Mouse (Mus musculus): Measurements from ENCODE around the gene Inka2. TPM values are rescaled to one million over a fixed set of nuclear protein-coding genes. Genes with fewer than 3 reads are reported as not detected.

Inka2 gene
- total RNA-seq, 1 experiment, result 5.5 TPM

- in situ Hi-C loops (cut with MboI; ENCODE audit: low sequenced_read_pairs in 2 of 2, unreplicated experiment in 2 of 2), result no loop called here
- Histone ChIP-seq H3K9ac (ENCODE audit: insufficient read depth, low read depth, low read length, poor library complexity, severe bottlenecking) (no peak overlapping the region), H3K9me3 (ENCODE audit: control insufficient read depth, insufficient read depth, low read depth, low read length) (no peaks in the 10 kb centered on the region), H3K36me3 (ENCODE audit: control insufficient read depth, insufficient read depth, low read length, poor library complexity, severe bottlenecking) (no peaks in the 10 kb centered on the region), H3K4me3 (ENCODE audit: insufficient read depth in 1 of 2, low read depth in 1 of 2, low read length in 2 of 2, poor library complexity in 1 of 2, severe bottlenecking in 1 of 2) (no peak overlapping the region), H3K27ac (ENCODE audit: insufficient read depth, low read depth, low read length, poor library complexity, severe bottlenecking) (no peak overlapping the region), H3K4me1 (ENCODE audit: control insufficient read depth in 2 of 2, insufficient read depth in 2 of 2, low read length in 2 of 2, poor library complexity in 1 of 2) (no peaks in the 10 kb centered on the region)
- TF ChIP-seq CHD2 (IDR thresholded peaks at IDR 0.05; ENCODE audit: low read depth, low read length), result no peak
- no peak for TF ChIP-seq ZC3H11A (IDR thresholded peaks at IDR 0.05; ENCODE audit: borderline replicate concordance, low read depth, low read length)
- TF ChIP-seq ZNF384 (IDR thresholded peaks at IDR 0.05; ENCODE audit: low read depth, low read length), result no peak
- no peak for TF ChIP-seq HCFC1 (IDR thresholded peaks at IDR 0.05; ENCODE audit: borderline replicate concordance, insufficient read depth, low read length)
- no peak for TF ChIP-seq MAFK (IDR thresholded peaks at IDR 0.05; ENCODE audit: insufficient read depth, low read depth, low read length)
- DNase-seq (ENCODE audit: low read depth, low spot score), result no peak
These were observed 42.1 kb downstream of the Inka2 start for GRCm38 (mm10) chr3:105746542-105746941.

DNA sequence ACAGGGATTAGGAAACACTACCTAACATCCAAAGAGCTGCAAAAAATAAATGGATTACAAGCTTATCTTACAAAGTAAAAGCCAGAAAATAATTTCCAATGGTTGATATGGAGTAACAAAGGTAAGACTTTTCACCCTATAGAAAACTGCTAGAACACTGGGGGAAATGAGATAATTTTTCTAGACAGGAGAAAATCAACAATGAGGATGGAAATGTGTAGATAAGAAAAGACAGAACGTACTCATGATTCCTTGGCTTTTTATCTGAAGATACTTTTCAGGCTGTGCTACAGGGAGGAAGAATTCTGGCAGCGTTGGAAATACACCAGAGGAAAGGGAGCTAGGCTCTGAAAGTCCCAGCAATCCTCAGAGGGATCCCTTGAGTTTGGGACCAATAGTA, 46.4 kb downstream of the Inka2 start:
- H3K4me3 ChIP-seq (ENCODE audit: insufficient read depth in 1 of 2, low read depth in 1 of 2, low read length in 2 of 2, poor library complexity in 1 of 2, severe bottlenecking in 1 of 2), result no peak overlapping the region
- no peaks in the 10 kb centered on the region for H3K9me3 ChIP-seq (ENCODE audit: control insufficient read depth, insufficient read depth, low read depth, low read length)
- H3K36me3 ChIP-seq (ENCODE audit: control insufficient read depth, insufficient read depth, low read length, poor library complexity, severe bottlenecking), result no peaks in the 10 kb centered on the region
- H3K27ac ChIP-seq (ENCODE audit: insufficient read depth, low read depth, low read length, poor library complexity, severe bottlenecking), result no peak overlapping the region
- H3K9ac ChIP-seq (ENCODE audit: insufficient read depth, low read depth, low read length, poor library complexity, severe bottlenecking), result no peak overlapping the region
- TF ChIP-seq MAFK (IDR thresholded peaks at IDR 0.05; ENCODE audit: insufficient read depth, low read depth, low read length) (no peak), ZC3H11A (IDR thresholded peaks at IDR 0.05; ENCODE audit: borderline replicate concordance, low read depth, low read length) (no peak), CHD2 (IDR thresholded peaks at IDR 0.05; ENCODE audit: low read depth, low read length) (no peak), ZNF384 (IDR thresholded peaks at IDR 0.05; ENCODE audit: low read depth, low read length) (no peak), HCFC1 (IDR thresholded peaks at IDR 0.05; ENCODE audit: borderline replicate concordance, insufficient read depth, low read length) (no peak)
- no peaks in the 10 kb centered on the region for H3K4me1 ChIP-seq (ENCODE audit: control insufficient read depth in 2 of 2, insufficient read depth in 2 of 2, low read length in 2 of 2, poor library complexity in 1 of 2)
- DNase-seq (ENCODE audit: low read depth, low spot score), result no peak
- in situ Hi-C loops (cut with MboI; ENCODE audit: low sequenced_read_pairs in 2 of 2, unreplicated experiment in 2 of 2), result no loop called here

DNA sequence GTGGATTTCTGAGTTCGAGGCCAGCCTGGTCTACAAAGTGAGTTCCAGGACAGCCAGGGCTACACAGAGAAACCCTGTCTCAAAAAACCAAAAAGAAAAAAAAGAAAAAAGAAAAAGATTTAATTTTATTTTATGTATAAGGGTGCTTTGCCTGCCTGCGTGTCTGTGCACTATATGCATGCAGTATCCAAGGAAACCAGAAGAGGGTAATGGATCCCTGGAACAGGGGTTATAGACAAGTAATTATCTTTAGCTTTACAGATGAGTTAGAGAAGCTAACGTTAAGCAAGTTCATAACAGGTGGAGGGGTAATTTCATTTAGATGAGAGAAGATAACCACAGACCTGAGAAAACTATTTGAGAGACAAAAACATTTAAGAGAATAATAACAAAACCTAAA, 49.8 kb downstream of the Inka2 start:
- no peaks in the 10 kb centered on the region for H3K4me1 ChIP-seq (ENCODE audit: control insufficient read depth in 2 of 2, insufficient read depth in 2 of 2, low read length in 2 of 2, poor library complexity in 1 of 2)
- in situ Hi-C loops (cut with MboI; ENCODE audit: low sequenced_read_pairs in 2 of 2, unreplicated experiment in 2 of 2), result no loop called here
- H3K4me3 ChIP-seq (ENCODE audit: insufficient read depth in 1 of 2, low read depth in 1 of 2, low read length in 2 of 2, poor library complexity in 1 of 2, severe bottlenecking in 1 of 2), result no peak overlapping the region
- H3K36me3 ChIP-seq (ENCODE audit: control insufficient read depth, insufficient read depth, low read length, poor library complexity, severe bottlenecking), result no peaks in the 10 kb centered on the region
- H3K9ac ChIP-seq (ENCODE audit: insufficient read depth, low read depth, low read length, poor library complexity, severe bottlenecking), result no peak overlapping the region
- no peak overlapping the region for H3K27ac ChIP-seq (ENCODE audit: insufficient read depth, low read depth, low read length, poor library complexity, severe bottlenecking)
- no peak for DNase-seq (ENCODE audit: low read depth, low spot score)
- no peaks in the 10 kb centered on the region for H3K9me3 ChIP-seq (ENCODE audit: control insufficient read depth, insufficient read depth, low read depth, low read length)
- TF ChIP-seq CHD2 (IDR thresholded peaks at IDR 0.05; ENCODE audit: low read depth, low read length) (no peak), ZC3H11A (IDR thresholded peaks at IDR 0.05; ENCODE audit: borderline replicate concordance, low read depth, low read length) (no peak), HCFC1 (IDR thresholded peaks at IDR 0.05; ENCODE audit: borderline replicate concordance, insufficient read depth, low read length) (no peak), ZNF384 (IDR thresholded peaks at IDR 0.05; ENCODE audit: low read depth, low read length) (no peak), MAFK (IDR thresholded peaks at IDR 0.05; ENCODE audit: insufficient read depth, low read depth, low read length) (no peak)

DNA sequence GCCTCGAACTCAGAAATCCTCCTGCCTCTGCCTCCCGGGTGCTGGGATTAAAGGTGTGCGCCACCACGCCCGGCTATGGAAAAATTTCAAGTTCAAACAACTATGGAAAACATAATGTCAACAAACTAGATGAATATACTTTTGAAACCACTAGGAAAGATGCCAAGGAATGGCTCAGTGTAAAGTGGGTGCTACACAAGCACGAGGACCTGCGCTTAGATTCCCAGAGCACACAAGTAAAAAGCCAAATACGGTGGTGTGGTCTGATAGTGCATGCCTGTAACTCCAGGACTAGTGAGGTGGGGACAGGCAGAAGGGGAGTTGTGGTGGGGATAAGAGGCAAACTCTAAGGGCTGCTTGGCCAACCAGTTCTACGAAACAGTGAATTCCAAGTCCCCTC, 50.7 kb downstream of the Inka2 start:
- H3K27ac ChIP-seq (ENCODE audit: insufficient read depth, low read depth, low read length, poor library complexity, severe bottlenecking), result no peak overlapping the region
- no peak overlapping the region for H3K4me3 ChIP-seq (ENCODE audit: insufficient read depth in 1 of 2, low read depth in 1 of 2, low read length in 2 of 2, poor library complexity in 1 of 2, severe bottlenecking in 1 of 2)
- TF ChIP-seq ZC3H11A (IDR thresholded peaks at IDR 0.05; ENCODE audit: borderline replicate concordance, low read depth, low read length) (no peak), MAFK (IDR thresholded peaks at IDR 0.05; ENCODE audit: insufficient read depth, low read depth, low read length) (no peak), CHD2 (IDR thresholded peaks at IDR 0.05; ENCODE audit: low read depth, low read length) (no peak), HCFC1 (IDR thresholded peaks at IDR 0.05; ENCODE audit: borderline replicate concordance, insufficient read depth, low read length) (no peak), ZNF384 (IDR thresholded peaks at IDR 0.05; ENCODE audit: low read depth, low read length) (no peak)
- no peak for DNase-seq (ENCODE audit: low read depth, low spot score)
- no peaks in the 10 kb centered on the region for H3K4me1 ChIP-seq (ENCODE audit: control insufficient read depth in 2 of 2, insufficient read depth in 2 of 2, low read length in 2 of 2, poor library complexity in 1 of 2)
- in situ Hi-C loops (cut with MboI; ENCODE audit: low sequenced_read_pairs in 2 of 2, unreplicated experiment in 2 of 2), result no loop called here
- no peak overlapping the region for H3K9ac ChIP-seq (ENCODE audit: insufficient read depth, low read depth, low read length, poor library complexity, severe bottlenecking)
- H3K9me3 ChIP-seq (ENCODE audit: control insufficient read depth, insufficient read depth, low read depth, low read length), result no peaks in the 10 kb centered on the region
- no peaks in the 10 kb centered on the region for H3K36me3 ChIP-seq (ENCODE audit: control insufficient read depth, insufficient read depth, low read length, poor library complexity, severe bottlenecking)

DNA sequence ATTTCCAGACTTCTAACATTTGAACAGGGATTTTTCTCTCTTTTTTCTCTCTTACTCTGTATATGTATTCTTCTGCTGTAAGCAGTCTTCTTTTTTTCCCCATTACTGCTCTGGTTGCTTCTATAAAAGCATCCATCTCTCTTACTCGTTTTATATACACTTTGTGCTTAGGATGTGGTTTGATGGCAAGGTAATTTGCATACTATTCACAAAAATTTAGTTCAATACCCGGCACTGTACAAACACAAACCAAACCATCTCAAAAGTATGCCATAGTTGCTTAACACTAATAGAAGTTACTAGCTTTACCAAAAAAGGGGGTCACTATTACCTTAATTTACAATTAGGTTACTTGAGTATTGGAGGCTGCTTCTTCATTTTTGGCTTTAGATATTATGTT, 52.1 kb downstream of the Inka2 start:
- no peak for TF ChIP-seq ZNF384 (IDR thresholded peaks at IDR 0.05; ENCODE audit: low read depth, low read length)
- no peak for TF ChIP-seq HCFC1 (IDR thresholded peaks at IDR 0.05; ENCODE audit: borderline replicate concordance, insufficient read depth, low read length)
- no peak for TF ChIP-seq MAFK (IDR thresholded peaks at IDR 0.05; ENCODE audit: insufficient read depth, low read depth, low read length)
- TF ChIP-seq ZC3H11A (IDR thresholded peaks at IDR 0.05; ENCODE audit: borderline replicate concordance, low read depth, low read length), result no peak
- no peak for TF ChIP-seq CHD2 (IDR thresholded peaks at IDR 0.05; ENCODE audit: low read depth, low read length)
- H3K9ac ChIP-seq (ENCODE audit: insufficient read depth, low read depth, low read length, poor library complexity, severe bottlenecking), result no peak overlapping the region
- no peak overlapping the region for H3K4me3 ChIP-seq (ENCODE audit: insufficient read depth in 1 of 2, low read depth in 1 of 2, low read length in 2 of 2, poor library complexity in 1 of 2, severe bottlenecking in 1 of 2)
- DNase-seq (ENCODE audit: low read depth, low spot score), result no peak
- in situ Hi-C loops (cut with MboI; ENCODE audit: low sequenced_read_pairs in 2 of 2, unreplicated experiment in 2 of 2), result no loop called here
- H3K27ac ChIP-seq (ENCODE audit: insufficient read depth, low read depth, low read length, poor library complexity, severe bottlenecking), result no peak overlapping the region
- no peaks in the 10 kb centered on the region for H3K9me3 ChIP-seq (ENCODE audit: control insufficient read depth, insufficient read depth, low read depth, low read length)
- H3K4me1 ChIP-seq (ENCODE audit: control insufficient read depth in 2 of 2, insufficient read depth in 2 of 2, low read length in 2 of 2, poor library complexity in 1 of 2), result no peaks in the 10 kb centered on the region
- H3K36me3 ChIP-seq (ENCODE audit: control insufficient read depth, insufficient read depth, low read length, poor library complexity, severe bottlenecking), result no peaks in the 10 kb centered on the region

Measured in ES-E14 (cell line).